Mouse (Mus musculus) myocyte (in vitro differentiated cells): Measurements from ENCODE around the gene Gm43518. TPM values are rescaled to one million over a fixed set of nuclear protein-coding genes. Genes with fewer than 3 reads are reported as not detected.

Source experiments
- H3K27me3 ChIP-seq: one replicate; pipeline ENCODE4 v1.6.1; 2011; ENCODE audit not compliant: control insufficient read depth, insufficient read depth, insufficient read length
- H3K36me3 ChIP-seq: one replicate; pipeline ENCODE4 v1.6.1; 2011; ENCODE audit not compliant: control insufficient read depth, insufficient read depth
- H3K4me2 ChIP-seq: one replicate; pipeline ENCODE4 v1.6.1; 2011; ENCODE audit warnings: low read depth, control low read depth
- H3K4me3 ChIP-seq: one replicate; pipeline ENCODE4 v1.5.1; 2011; ENCODE audit warnings: mild to moderate bottlenecking, control low read depth, moderate library complexity
- H3K79me2 ChIP-seq: one replicate; pipeline ENCODE4 v1.6.1; 2011; ENCODE audit not compliant: control insufficient read depth, insufficient read depth
- H3ac ChIP-seq: one replicate; pipeline ENCODE4 v1.6.1; 2011; ENCODE audit not compliant: control insufficient read depth, insufficient read length
- CEBPB ChIP-seq: IDR thresholded peaks from 2 replicates; pipeline ENCODE4 v1.6.1; 2011; ENCODE audit warnings: mild to moderate bottlenecking, moderate library complexity; ENCODE audit not compliant: poor library complexity, insufficient read depth, severe bottlenecking
- E2F4 ChIP-seq: IDR thresholded peaks from one replicate; pipeline ENCODE4 v1.6.1; 2011; ENCODE audit warnings: mild to moderate bottlenecking, control low read depth, moderate library complexity; ENCODE audit not compliant: insufficient read depth
- MAX ChIP-seq: IDR thresholded peaks from one replicate; pipeline ENCODE4 v1.6.1; 2011; ENCODE audit warnings: low read depth, mild to moderate bottlenecking, control low read depth
- MYOD1 ChIP-seq, 3 experiments: IDR thresholded peaks; one replicate each; pipeline ENCODE4 v1.6.1; 2011; ENCODE audit warnings: control low read depth in 2 of 3, low read depth in 2 of 3, mild to moderate bottlenecking in 2 of 3, moderate library complexity in 1 of 3; ENCODE audit not compliant: insufficient read length in 2 of 3, control insufficient read depth in 1 of 3
- MYOG ChIP-seq, 3 experiments: IDR thresholded peaks; one replicate each; pipeline ENCODE4 v1.6.1; 2011; ENCODE audit warnings: control low read depth in 2 of 3, low read depth in 2 of 3, mild to moderate bottlenecking in 2 of 3; ENCODE audit not compliant: insufficient read length in 2 of 3, control insufficient read depth in 1 of 3, insufficient read depth in 1 of 3
- POLR2A ChIP-seq: IDR thresholded peaks from one replicate; pipeline ENCODE4 v1.6.1; 2011; ENCODE audit warnings: low read depth, mild to moderate bottlenecking, control low read depth, moderate library complexity; ENCODE audit not compliant: insufficient read length
- POLR2AphosphoS2 ChIP-seq: IDR thresholded peaks from one replicate; pipeline ENCODE4 v1.6.1; 2011; ENCODE audit warnings: low read depth, control low read depth; ENCODE audit not compliant: insufficient read length
- REST ChIP-seq: IDR thresholded peaks from one replicate; pipeline ENCODE4 v1.6.1; 2011; ENCODE audit warnings: mild to moderate bottlenecking, control low read depth, moderate library complexity; ENCODE audit not compliant: insufficient read depth, insufficient read length
- SRF ChIP-seq: IDR thresholded peaks from one replicate; pipeline ENCODE4 v1.6.1; 2011; ENCODE audit warnings: low read depth; ENCODE audit not compliant: control insufficient read depth, insufficient read length
- TCF12 ChIP-seq: IDR thresholded peaks from one replicate; pipeline ENCODE4 v1.6.1; 2011; ENCODE audit warnings: mild to moderate bottlenecking, control low read depth; ENCODE audit not compliant: poor library complexity, insufficient read depth, severe bottlenecking
- TCF3 ChIP-seq: IDR thresholded peaks from one replicate; pipeline ENCODE4 v1.6.1; 2011; ENCODE audit warnings: low read depth, control low read depth; ENCODE audit not compliant: insufficient read length
- USF1 ChIP-seq: IDR thresholded peaks from one replicate; pipeline ENCODE4 v1.6.1; 2011; ENCODE audit warnings: low read depth, mild to moderate bottlenecking, control low read depth, moderate library complexity
- polyA plus RNA-seq: library from polyadenylated mRNA; unstranded; fragments of >200 nt; fragmentation: generic; extraction: Trizol; gene quantifications from one replicate; pipeline ENCODE4 v1.2.1, GENCODE M21; 2012; ENCODE audit warnings: missing spikeins

The Gm43518 gene
- polyA plus RNA-seq, 1 experiment: not detected

DNA sequence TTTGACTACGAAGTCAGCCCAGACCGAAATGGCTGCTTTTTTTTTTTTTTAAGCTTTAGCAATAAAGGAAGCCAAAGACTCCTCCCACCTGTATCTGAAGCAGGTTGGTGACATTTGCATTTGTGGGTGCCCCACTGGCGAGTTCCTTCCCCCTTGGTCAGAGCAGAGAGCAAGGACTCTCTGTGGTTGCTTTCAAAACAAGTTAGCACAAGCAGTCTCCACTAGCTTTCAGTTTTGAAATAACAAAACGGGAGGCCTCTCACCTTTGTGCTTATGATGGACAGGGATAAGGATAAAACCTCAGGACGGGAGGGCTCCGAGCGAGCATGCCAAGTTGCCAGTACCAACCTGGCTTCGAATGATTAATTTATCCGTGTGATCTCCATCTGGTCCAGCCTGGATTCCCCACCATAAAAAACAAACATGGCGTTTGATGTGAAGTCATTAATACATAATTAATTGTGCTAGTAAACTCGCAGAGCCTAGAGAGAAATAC is 47.4 kb downstream of the Gm43518 start:
- no peak for TF ChIP-seq MAX
- TF ChIP-seq MYOD1 (IDR thresholded peaks at IDR 0.05; ENCODE audit: control insufficient read depth in 1 of 3, insufficient read length in 2 of 3, low read depth in 2 of 3): no peak
- TF ChIP-seq TCF3: no peak
- TF ChIP-seq REST: no peak
- no peak for TF ChIP-seq TCF12
- no peak for TF ChIP-seq CEBPB
- TF ChIP-seq E2F4: no peak
- no peak for TF ChIP-seq POLR2AphosphoS2
- no peak for TF ChIP-seq SRF
- TF ChIP-seq USF1: no peak
- TF ChIP-seq MYOG (IDR thresholded peaks at IDR 0.05; ENCODE audit: control insufficient read depth in 1 of 3, insufficient read depth in 1 of 3, insufficient read length in 2 of 3, low read depth in 2 of 3): no peak
- no peak for TF ChIP-seq POLR2A
- Histone ChIP-seq H3ac (no peak overlapping the region), H3K79me2 (peaks cover 6% of the 10 kb centered on the region), H3K4me2 (peak overlapping the region; percentile 92), H3K36me3 (no peaks in the 10 kb centered on the region), H3K27me3 (no peaks in the 10 kb centered on the region), H3K4me3 (peak overlapping the region; percentile 30)

DNA sequence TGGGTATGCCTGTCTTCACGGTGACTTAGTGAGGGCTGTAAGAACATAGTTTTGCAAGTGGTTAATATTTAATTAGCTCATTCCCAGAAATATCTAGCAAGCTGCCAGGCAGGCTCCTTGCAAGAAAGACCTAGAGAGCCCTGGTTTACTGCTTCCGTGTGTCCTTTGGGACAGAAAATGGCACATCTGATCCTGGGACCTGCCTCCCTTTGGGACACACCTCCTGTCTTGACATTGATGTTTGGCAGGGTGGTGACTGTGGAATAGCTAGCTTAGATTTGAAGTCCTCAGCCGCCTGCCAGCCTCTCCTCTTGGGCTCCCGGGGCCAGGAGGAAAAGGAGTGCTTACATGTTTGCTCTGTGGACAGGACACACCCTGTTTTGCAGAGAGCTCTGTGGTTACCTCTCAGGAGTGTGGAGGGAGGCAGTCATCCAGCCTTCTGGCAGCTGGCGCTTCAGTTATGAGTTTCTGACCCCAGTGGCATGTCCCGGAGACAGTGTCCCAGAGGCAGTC is 48.5 kb downstream of the Gm43518 start:
- no peak for TF ChIP-seq POLR2AphosphoS2
- TF ChIP-seq POLR2A: no peak
- no peak for TF ChIP-seq TCF3
- TF ChIP-seq MAX: no peak
- peak; percentile 11 for TF ChIP-seq TCF12
- no peak for TF ChIP-seq E2F4
- no peak for TF ChIP-seq CEBPB
- TF ChIP-seq REST: no peak
- peak in 2 of 3 experiments; percentile 41 to 73 for TF ChIP-seq MYOG (IDR thresholded peaks at IDR 0.05; ENCODE audit: control insufficient read depth in 1 of 3, insufficient read depth in 1 of 3, insufficient read length in 2 of 3, low read depth in 2 of 3)
- TF ChIP-seq MYOD1 (IDR thresholded peaks at IDR 0.05; ENCODE audit: control insufficient read depth in 1 of 3, insufficient read length in 2 of 3, low read depth in 2 of 3): peak in 2 of 3 experiments; percentile 16 to 60
- no peak for TF ChIP-seq USF1
- no peak for TF ChIP-seq SRF
- peak overlapping the region; percentile 92 for H3K4me2 ChIP-seq

DNA sequence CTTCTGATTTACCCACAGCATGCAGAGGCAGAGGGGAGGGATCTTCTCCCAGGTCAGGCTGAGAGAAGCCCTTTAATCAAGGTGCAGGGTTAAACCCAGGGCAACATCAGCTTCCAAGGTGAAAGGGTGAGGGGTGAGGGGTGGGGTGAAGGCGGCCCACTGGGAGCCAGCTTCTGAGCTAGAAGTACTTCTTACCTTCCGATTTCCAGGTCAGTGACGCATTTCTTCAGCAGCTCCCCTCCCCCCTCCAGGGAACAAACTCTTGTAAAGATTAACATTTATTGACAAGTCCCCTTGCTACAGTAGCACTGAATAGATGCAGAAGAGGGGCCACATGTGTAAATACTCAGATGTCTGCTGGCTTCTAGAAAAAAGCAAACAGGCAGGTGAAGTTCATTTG is 50.0 kb downstream of the Gm43518 start:
- no peak overlapping the region for H3K4me2 ChIP-seq
- H3K27me3 ChIP-seq: no peaks in the 10 kb centered on the region
- H3K4me3 ChIP-seq: no peak overlapping the region
- H3ac ChIP-seq: no peak overlapping the region
- H3K79me2 ChIP-seq: peaks cover 6% of the 10 kb centered on the region
- no peaks in the 10 kb centered on the region for H3K36me3 ChIP-seq
- no peak for TF ChIP-seq POLR2AphosphoS2
- no peak for TF ChIP-seq E2F4
- TF ChIP-seq TCF12: no peak
- TF ChIP-seq REST: no peak
- TF ChIP-seq POLR2A: no peak
- no peak for TF ChIP-seq CEBPB
- TF ChIP-seq SRF: no peak
- no peak for TF ChIP-seq TCF3
- no peak for TF ChIP-seq MYOD1 (IDR thresholded peaks at IDR 0.05; ENCODE audit: control insufficient read depth in 1 of 3, insufficient read length in 2 of 3, low read depth in 2 of 3)
- TF ChIP-seq USF1: no peak
- no peak for TF ChIP-seq MAX
- no peak for TF ChIP-seq MYOG (IDR thresholded peaks at IDR 0.05; ENCODE audit: control insufficient read depth in 1 of 3, insufficient read depth in 1 of 3, insufficient read length in 2 of 3, low read depth in 2 of 3)

More for the DNA sequence above, 48.5 kb downstream of the Gm43518 start:
- no peak overlapping the region for H3ac ChIP-seq
- peaks cover 6% of the 10 kb centered on the region for H3K79me2 ChIP-seq
- no peaks in the 10 kb centered on the region for H3K27me3 ChIP-seq
- no peak overlapping the region for H3K4me3 ChIP-seq
- no peaks in the 10 kb centered on the region for H3K36me3 ChIP-seq

DNA sequence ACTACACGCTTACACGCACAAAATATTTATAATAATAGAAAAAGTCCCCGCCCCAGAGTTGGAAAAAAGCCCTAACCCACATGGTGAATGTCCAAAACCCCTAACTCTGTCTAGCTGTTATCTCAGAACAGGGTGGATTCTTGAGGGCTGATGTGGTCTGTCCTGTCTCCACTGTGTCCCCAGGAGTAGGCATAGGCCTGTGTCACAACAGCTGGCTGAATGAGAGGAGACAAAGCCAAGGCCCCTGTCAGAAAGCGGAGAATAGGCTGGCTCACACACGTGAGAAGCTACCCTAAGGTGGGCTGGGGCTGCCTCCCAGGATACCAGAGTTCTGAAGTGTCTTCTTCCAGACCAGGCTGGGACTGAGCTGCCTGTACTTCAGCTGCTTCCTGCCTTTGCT is 50.9 kb downstream of the Gm43518 start:
- no peaks in the 10 kb centered on the region for H3K36me3 ChIP-seq
- H3K79me2 ChIP-seq: peaks cover 6% of the 10 kb centered on the region
- TF ChIP-seq MYOG (IDR thresholded peaks at IDR 0.05; ENCODE audit: control insufficient read depth in 1 of 3, insufficient read depth in 1 of 3, insufficient read length in 2 of 3, low read depth in 2 of 3) (peak in 1 of 3 experiments; percentile 64), TCF3 (no peak), POLR2A (no peak), TCF12 (no peak), CEBPB (no peak), MYOD1 (IDR thresholded peaks at IDR 0.05; ENCODE audit: control insufficient read depth in 1 of 3, insufficient read length in 2 of 3, low read depth in 2 of 3) (peak in 1 of 3 experiments; percentile 45), E2F4 (no peak), POLR2AphosphoS2 (no peak), MAX (no peak), REST (no peak), SRF (no peak), USF1 (no peak)
- no peaks in the 10 kb centered on the region for H3K27me3 ChIP-seq
- H3ac ChIP-seq: no peak overlapping the region
- H3K4me2 ChIP-seq: peak overlapping the region; percentile 18
- no peak overlapping the region for H3K4me3 ChIP-seq
